Mouse (Mus musculus) kidney, adult 10 weeks (tissue): ENCODE results near the gene Syngr3. TPM values are rescaled to one million over a fixed set of nuclear protein-coding genes. Genes with fewer than 3 reads are reported as not detected.

Experiments used
- polyA plus RNA-seq: library from polyadenylated mRNA; stranded (reverse); fragments of 350-450 nt; fragmentation: Illumina TruSeq; extraction: RNeasy Lipid Tissue Mini Kit (QIAGEN cat#74804); gene quantifications from one replicate; pipeline ENCODE4 v1.2.3, GENCODE M21; 2014; ENCODE audit warnings: low read depth, low replicate concordance

Gene Syngr3
- polyA plus RNA-seq, result 0.32 TPM

DNA sequence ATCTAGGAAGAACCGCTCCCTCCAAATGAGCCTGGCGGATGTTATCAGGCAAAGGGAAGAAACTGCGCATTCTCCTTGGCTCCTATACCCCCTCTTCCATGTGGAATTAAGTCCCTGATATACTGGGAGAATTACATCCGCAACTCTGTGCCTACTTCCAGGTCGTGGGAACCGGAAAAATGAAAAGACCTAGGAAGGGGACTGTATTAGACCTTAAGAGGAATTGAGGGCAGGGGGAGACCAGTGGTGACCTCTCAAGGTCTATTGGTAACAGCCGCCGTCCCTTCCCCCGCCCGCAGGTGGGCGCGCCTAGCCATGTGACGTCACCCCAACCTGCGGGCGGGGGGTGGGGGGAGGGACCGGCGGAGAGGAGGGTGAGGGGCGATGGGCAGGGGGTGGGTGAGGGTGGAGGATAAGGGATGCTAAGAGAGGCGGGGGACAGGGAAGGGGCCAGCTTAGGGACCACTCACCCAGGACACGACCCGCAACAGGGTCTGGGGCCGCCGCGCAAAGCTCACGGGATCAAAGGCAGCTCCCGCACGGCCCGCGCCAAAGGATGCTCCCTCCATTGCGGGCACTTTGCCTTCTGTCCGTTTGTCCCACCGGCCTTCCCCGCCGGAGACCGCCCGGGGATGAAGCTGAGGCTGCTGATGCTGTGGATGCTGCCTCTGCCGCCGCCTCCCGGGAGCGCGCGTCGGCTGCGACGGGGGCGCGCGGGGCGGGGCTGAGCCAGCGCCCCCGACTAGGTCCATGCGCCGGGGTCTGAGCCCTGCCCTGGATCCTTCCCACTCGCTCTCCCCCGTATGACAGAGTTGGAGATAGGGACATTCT, at the start of gene Syngr3:
Gene Syngr3 (minus strand): TSS at position 705 of the 831 bp plus-strand sequence.

DNA sequence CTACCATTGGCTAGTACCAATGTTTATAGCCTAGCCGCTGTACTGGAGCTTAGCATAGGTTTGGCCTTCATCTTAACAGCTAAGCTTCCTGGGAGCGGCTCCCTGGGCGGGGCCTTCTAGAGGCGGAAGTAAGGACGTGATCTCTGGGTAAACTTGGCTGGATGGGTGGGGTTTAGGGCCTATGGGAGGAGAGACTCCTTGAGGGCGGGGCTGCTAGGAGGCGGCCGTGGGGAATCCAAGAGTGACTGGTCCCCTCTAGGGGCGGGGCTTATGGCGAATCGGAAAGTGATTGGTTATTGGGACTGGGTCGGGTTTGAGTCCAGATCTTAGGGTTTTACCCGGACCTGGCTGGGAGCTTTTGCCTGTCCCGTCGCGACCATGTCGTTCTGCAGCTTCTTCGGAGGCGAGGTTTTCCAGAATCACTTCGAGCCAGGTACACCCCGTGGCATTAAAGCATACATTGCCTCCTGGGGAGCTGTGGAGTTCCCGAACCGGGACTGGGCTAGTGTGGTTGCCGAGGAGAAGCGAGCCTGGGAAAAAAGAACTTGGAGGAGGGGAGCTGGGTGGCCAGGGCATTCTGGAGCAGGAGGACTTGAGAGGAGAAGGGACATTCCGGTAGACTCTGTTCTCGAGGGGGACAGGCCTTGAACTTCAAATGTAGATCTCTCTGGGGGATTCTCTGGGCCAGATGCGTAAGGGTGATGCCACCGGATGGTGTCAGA, 46.7 kb upstream of the Syngr3 start, which contains the start of gene Msrb1:
Gene Msrb1 (plus strand): TSS at position 313 of the 722 bp plus-strand sequence.

GRCm38 (mm10) chr17:24727618-24728017, 37.9 kb upstream of the Syngr3 start, which contains the start of gene Rpl3l:
Rpl3l (plus strand) TSS chr17:24727820.

GRCm38 (mm10) chr17:24724184-24724583, 34.4 kb upstream of the Syngr3 start, which contains the start of gene Ndufb10:
Ndufb10 (minus strand) TSS chr17:24724478.

GRCm38 (mm10) chr17:24717943-24718342, 28.2 kb upstream of the Syngr3 start, which contains the start of the genes Rnf151 and Rps2:
Rnf151 (minus strand) TSS chr17:24718063.
Rps2 (plus strand) TSS chr17:24718116.

DNA sequence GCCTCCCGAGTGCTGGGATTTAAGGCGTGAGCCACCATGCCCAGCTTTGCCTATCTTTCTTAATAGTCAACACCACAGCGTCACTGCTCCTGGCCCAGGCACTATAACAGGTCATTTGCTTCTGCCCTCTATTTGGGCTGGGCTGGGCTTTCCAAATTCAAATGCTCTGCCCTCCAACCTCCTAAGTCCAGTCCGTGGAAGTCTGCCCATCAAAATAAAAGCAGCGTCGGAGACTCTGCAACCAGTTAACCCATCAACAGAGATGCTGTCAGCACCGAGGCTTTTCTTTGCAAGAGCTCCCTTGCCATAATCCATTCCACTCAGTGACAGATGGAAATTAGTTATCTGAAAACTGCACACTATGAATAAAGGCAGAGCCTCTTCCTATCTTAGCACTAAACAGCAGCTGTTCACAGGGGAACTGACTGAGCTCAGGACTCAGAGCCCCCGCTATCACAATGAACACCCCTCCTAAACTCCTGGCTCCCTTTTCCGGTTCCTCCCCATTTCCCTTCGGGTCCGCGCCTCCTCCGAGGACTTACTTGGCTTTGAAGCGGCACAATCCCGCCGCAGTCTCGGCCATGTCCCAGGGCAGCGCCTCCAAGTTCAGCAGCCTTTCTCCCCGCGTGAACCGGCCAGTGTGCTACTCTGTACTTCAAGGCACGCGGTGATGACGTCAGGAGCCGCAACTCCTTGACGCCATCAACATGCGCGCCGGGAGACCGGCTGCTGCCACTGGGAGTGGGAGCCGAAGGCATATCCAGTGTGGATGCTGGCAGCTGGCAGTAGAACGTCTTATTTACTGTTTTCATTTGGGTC, 17.4 kb upstream of the Syngr3 start, which contains the start of gene Tbl3:
Gene Tbl3 (minus strand): TSS at position 679 of the 819 bp plus-strand sequence.

GRCm38 (mm10) chr17:24696011-24696697, 6.4 kb upstream of the Syngr3 start, which contains the start of the genes Gfer and Noxo1:
Gfer (minus strand) TSS chr17:24696156.
Noxo1 (plus strand) TSS chr17:24696234.

DNA sequence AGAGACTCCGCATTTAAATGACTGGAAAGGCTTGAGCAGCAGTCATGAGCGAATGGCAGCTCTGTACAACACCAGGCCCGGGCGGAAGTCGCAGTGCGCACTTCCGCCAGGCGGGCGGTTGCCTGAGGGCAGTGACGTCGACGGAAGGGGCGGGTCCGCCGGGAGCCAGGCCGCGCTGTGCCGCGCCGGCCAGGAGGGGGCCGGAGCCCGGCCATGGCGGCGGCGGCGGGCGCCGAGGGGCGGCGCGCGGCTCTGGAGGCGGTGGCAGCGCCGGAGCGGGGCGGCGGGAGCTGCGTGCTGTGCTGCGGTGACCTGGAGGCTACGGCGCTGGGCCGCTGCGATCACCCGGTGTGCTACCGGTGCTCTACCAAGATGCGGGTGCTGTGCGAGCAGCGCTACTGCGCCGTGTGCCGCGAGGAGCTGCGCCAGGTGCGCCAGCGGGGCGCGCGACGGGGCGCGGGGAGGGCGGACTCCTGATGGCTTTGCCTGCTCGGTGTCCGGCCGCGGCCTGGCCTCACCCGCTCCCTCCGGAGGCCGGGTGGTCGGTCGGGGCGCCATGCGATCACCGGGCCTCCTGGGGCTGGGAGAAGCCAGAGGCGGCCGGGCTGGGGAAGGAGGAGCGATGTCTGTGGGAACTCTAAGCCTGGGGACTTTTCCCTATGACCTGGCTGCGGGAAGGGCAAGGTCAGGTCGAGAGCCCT, 20.1 kb downstream of the Syngr3 start, which contains the start of gene Zfp598:
Gene Zfp598 (plus strand): TSS at position 143 of the 701 bp plus-strand sequence.

GRCm38 (mm10) chr17:24658017-24658758, 31.6 kb downstream of the Syngr3 start, which contains the start of gene Npw:
Npw (minus strand) TSS chr17:24658457.

GRCm38 (mm10) chr17:24650070-24650616, 39.6 kb downstream of the Syngr3 start, which contains the start of gene Slc9a3r2:
Slc9a3r2 (minus strand) TSS chr17:24650327.

Other genes with a start within 250 kb of the Syngr3 start
- 0.57 TPM for gene Dnase1l2, start 246.8 kb downstream of the Syngr3 start, polyA plus RNA-seq
- gene E4f1, start 219.6 kb downstream of the Syngr3 start, polyA plus RNA-seq, result 0.40 TPM
- gene Pgp, start 219.6 kb downstream of the Syngr3 start, polyA plus RNA-seq, result 14.7 TPM
- gene Bricd5, start 216.1 kb downstream of the Syngr3 start, polyA plus RNA-seq, result not detected
- gene Mlst8, start 210.9 kb downstream of the Syngr3 start, polyA plus RNA-seq, result 2.4 TPM
- gene Caskin1, start 201.4 kb downstream of the Syngr3 start, polyA plus RNA-seq, result not detected
- gene Traf7, start 162.0 kb downstream of the Syngr3 start, polyA plus RNA-seq, result 1.9 TPM
- gene Rab26, start 155.7 kb downstream of the Syngr3 start, polyA plus RNA-seq, result not detected
- gene Pkd1, start 140.1 kb downstream of the Syngr3 start, polyA plus RNA-seq, result 4.7 TPM
- gene Tsc2, start 57.3 kb downstream of the Syngr3 start, polyA plus RNA-seq, result 11.8 TPM
- gene Nthl1, start 57.3 kb downstream of the Syngr3 start, polyA plus RNA-seq, result 0.28 TPM
- 11.1 TPM for gene Slc9a3r2, start 39.6 kb downstream of the Syngr3 start, polyA plus RNA-seq
- gene Npw, start 31.5 kb downstream of the Syngr3 start, polyA plus RNA-seq, result not detected
- 1.0 TPM for gene Zfp598, start 20.3 kb downstream of the Syngr3 start, polyA plus RNA-seq
- 9.9 TPM for gene Gfer, start 6.2 kb upstream of the Syngr3 start, polyA plus RNA-seq
- gene Noxo1, start 6.3 kb upstream of the Syngr3 start, polyA plus RNA-seq, result 1.4 TPM
- gene Tbl3, start 17.7 kb upstream of the Syngr3 start, polyA plus RNA-seq, result not detected
- not detected for gene Rnf151, start 28.1 kb upstream of the Syngr3 start, polyA plus RNA-seq
- gene Rps2, start 28.2 kb upstream of the Syngr3 start, polyA plus RNA-seq, result 425 TPM
- 205 TPM for gene Ndufb10, start 34.5 kb upstream of the Syngr3 start, polyA plus RNA-seq
- gene Rpl3l, start 37.9 kb upstream of the Syngr3 start, polyA plus RNA-seq, result not detected
- gene Msrb1, start 46.7 kb upstream of the Syngr3 start, polyA plus RNA-seq, result 5.7 TPM
- gene Hs3st6, start 63.0 kb upstream of the Syngr3 start, polyA plus RNA-seq, result not detected
- gene Meiob, start 114.3 kb upstream of the Syngr3 start, polyA plus RNA-seq, result 0.44 TPM
- 52.5 TPM for gene Hagh, start 150.2 kb upstream of the Syngr3 start, polyA plus RNA-seq
- 332 TPM for gene Fahd1, start 160.4 kb upstream of the Syngr3 start, polyA plus RNA-seq
- 0.77 TPM for gene Igfals, start 176.0 kb upstream of the Syngr3 start, polyA plus RNA-seq
- gene Nubp2, start 196.4 kb upstream of the Syngr3 start, polyA plus RNA-seq, result 4.9 TPM
- 0.61 TPM for gene Spsb3, start 196.7 kb upstream of the Syngr3 start, polyA plus RNA-seq
- 1.6 TPM for gene Eme2, start 205.1 kb upstream of the Syngr3 start, polyA plus RNA-seq
- 1.1 TPM for gene Mrps34, start 205.2 kb upstream of the Syngr3 start, polyA plus RNA-seq
- gene Nme3, start 206.5 kb upstream of the Syngr3 start, polyA plus RNA-seq, result 3.3 TPM
- gene Mapk8ip3, start 247.0 kb upstream of the Syngr3 start, polyA plus RNA-seq, result 3.3 TPM